Comparison of ENCODE assay signal across 24 mouse cellular contexts in genomic region chr6:58985186-58985585, GRCm38 (mm10). TPM values are rescaled to one million over a fixed set of nuclear protein-coding genes. Genes with fewer than 3 reads are reported as not detected.
DNase-seq lines count a peak whose midpoint lies in the region; ATAC-seq and TF ChIP-seq lines count a peak whose summit lies in the region.
"Had no signal": no experiment of that assay in that cellular context is flagged by ENCODE, and none has a peak within 500 bp of the region (broad histone marks: within the 10 kb centered on the region; RNA-seq: fewer than 3 reads in every experiment).

No protein-coding gene starts in this region.

- no peaks in the 10 kb centered on the region for H3K9me3 ChIP-seq in forebrain, postnatal 0 days (ENCODE audit: low read length)
- H3K9me3 ChIP-seq in forebrain, embryonic 12.5 days: no peaks in the 10 kb centered on the region
- H3K9me3 ChIP-seq in lung, embryonic 14.5 days (ENCODE audit: low read depth, low read length): no peaks in the 10 kb centered on the region
- H3K9me3 ChIP-seq: embryonic facial prominence, embryonic 10.5 days; hindbrain, embryonic 13.5 days; limb, embryonic 10.5 days; liver, embryonic 13.5 days; neural tube, embryonic 12.5 days had no signal

- H3K4me1 ChIP-seq in forebrain, postnatal 0 days (ENCODE audit: insufficient read depth): no peaks in the 10 kb centered on the region
- H3K4me1 ChIP-seq in forebrain, embryonic 12.5 days: no peaks in the 10 kb centered on the region
- peaks cover 15% of the 10 kb centered on the region for H3K4me1 ChIP-seq in kidney, adult 2 months (ENCODE audit: control insufficient read depth, insufficient read depth, low read length)
- H3K4me1 ChIP-seq in lung, embryonic 14.5 days (ENCODE audit: insufficient read depth): no peaks in the 10 kb centered on the region
- H3K4me1 ChIP-seq: embryonic facial prominence, embryonic 10.5 days; hindbrain, embryonic 13.5 days; limb, embryonic 10.5 days; liver, embryonic 13.5 days; neural tube, embryonic 12.5 days had no signal

- 0 out of 2 replicates have a peak, but pooled peaks cover 6% of the 10 kb centered on the region for H3K36me3 ChIP-seq in forebrain, postnatal 0 days (ENCODE audit: insufficient read depth)
- H3K36me3 ChIP-seq in forebrain, embryonic 12.5 days (replicated peaks): no peaks in the 10 kb centered on the region
- H3K36me3 ChIP-seq in kidney, adult 2 months (ENCODE audit: control insufficient read depth, insufficient read depth, low read length): peaks cover 5% of the 10 kb centered on the region; the same call in 1 of the 2 replicates
- H3K36me3 ChIP-seq in lung, embryonic 14.5 days (ENCODE audit: insufficient read depth): no peaks in the 10 kb centered on the region
- H3K36me3 ChIP-seq: embryonic facial prominence, embryonic 10.5 days; limb, embryonic 10.5 days; liver, embryonic 13.5 days; neural tube, embryonic 12.5 days had no signal

- H3K4me2 ChIP-seq in forebrain, postnatal 0 days (ENCODE audit: low read depth): no peak overlapping the region
- no peak overlapping the region for H3K4me2 ChIP-seq in forebrain, embryonic 12.5 days
- no peak overlapping the region for H3K4me2 ChIP-seq in lung, embryonic 14.5 days
- H3K4me2 ChIP-seq: hindbrain, embryonic 13.5 days; liver, embryonic 13.5 days; neural tube, embryonic 12.5 days had no signal

- H3K9ac ChIP-seq in forebrain, postnatal 0 days: no peak overlapping the region
- no peak overlapping the region for H3K9ac ChIP-seq in forebrain, embryonic 12.5 days
- no peak overlapping the region for H3K9ac ChIP-seq in lung, embryonic 14.5 days
- H3K9ac ChIP-seq: hindbrain, embryonic 13.5 days; liver, embryonic 13.5 days; neural tube, embryonic 12.5 days had no signal

- peak; percentile 15 for DNase-seq in forebrain, postnatal 0 days
- no peak for DNase-seq in kidney, adult 2 months
- no peak for DNase-seq in kidney, adult 18-20 months
- DNase-seq in lung, embryonic 14.5 days: no peak
- no peak for DNase-seq in lung, postnatal 25 days (ENCODE audit: low spot score)
- peak; percentile 47 for DNase-seq in brain, adult 2 months (ENCODE audit: low read depth, low spot score)
- DNase-seq in spleen, postnatal 14 days (ENCODE audit: low spot score in 2 of 2): no peak
- DNase-seq: adrenal gland, postnatal 36 days; cerebellum, adult 2 months; cerebellum, postnatal 36 days; gastrocnemius, postnatal 25 days; heart, postnatal 14 days; liver, embryonic 13.5 days; lung, postnatal 36 days; right cerebral cortex, adult 18-20 months; thymus, postnatal 14 days had no signal

- no peak overlapping the region for H3K27ac ChIP-seq in forebrain, postnatal 0 days (ENCODE audit: low read depth, low read length)
- no peak overlapping the region for H3K27ac ChIP-seq in forebrain, embryonic 12.5 days
- H3K27ac ChIP-seq in kidney, adult 2 months (ENCODE audit: insufficient read depth, low read depth, low read length): no peak overlapping the region
- H3K27ac ChIP-seq in lung, embryonic 14.5 days (ENCODE audit: low read depth): no peak overlapping the region
- H3K27ac ChIP-seq: embryonic facial prominence, embryonic 10.5 days; hindbrain, embryonic 13.5 days; left cerebral cortex, adult 2 months; limb, embryonic 10.5 days; liver, embryonic 13.5 days; neural tube, embryonic 12.5 days had no signal

- H3K27me3 ChIP-seq in forebrain, postnatal 0 days (ENCODE audit: insufficient read depth, low read length): no peaks in the 10 kb centered on the region
- H3K27me3 ChIP-seq in forebrain, embryonic 12.5 days: no peaks in the 10 kb centered on the region
- H3K27me3 ChIP-seq in kidney, adult 2 months (replicated peaks; ENCODE audit: control insufficient read depth, insufficient read depth, low read length): no peaks in the 10 kb centered on the region
- H3K27me3 ChIP-seq in lung, embryonic 14.5 days (ENCODE audit: insufficient read depth, low read length): no peaks in the 10 kb centered on the region
- H3K27me3 ChIP-seq: hindbrain, embryonic 13.5 days; liver, embryonic 13.5 days; neural tube, embryonic 12.5 days had no signal

- WGBS in forebrain, postnatal 0 days: 74% methylated on average over 8 of the region's 8 CpGs
- WGBS in forebrain, embryonic 12.5 days: 89% methylated on average over 8 of the region's 8 CpGs
- 87% methylated on average over 8 of the region's 8 CpGs for WGBS in kidney, adult 2 months
- 82% methylated on average over 8 of the region's 8 CpGs for WGBS in lung, embryonic 14.5 days

- no peak for TF ChIP-seq POLR2A in kidney, adult 2 months (IDR thresholded peaks at IDR 0.05; ENCODE audit: low read depth, low read length)

- peak; percentile 44 for TF ChIP-seq CTCF in forebrain, postnatal 0 days (IDR thresholded peaks at IDR 0.05; ENCODE audit: low read depth)
- peak; percentile 22; the same call in 1 of the 2 replicates for TF ChIP-seq CTCF in kidney, adult 2 months (conservative IDR thresholded peaks at IDR 0.05; ENCODE audit: insufficient read depth, insufficient read length, low read depth, low read length)
- peak; percentile 27 for TF ChIP-seq CTCF in lung, embryonic 14.5 days (IDR thresholded peaks at IDR 0.05; ENCODE audit: low read depth)

- no peak overlapping the region for H3K4me3 ChIP-seq in forebrain, postnatal 0 days (ENCODE audit: low read depth, low read length)
- no peak overlapping the region for H3K4me3 ChIP-seq in forebrain, embryonic 12.5 days (replicated peaks)
- no peak overlapping the region for H3K4me3 ChIP-seq in kidney, adult 2 months (ENCODE audit: insufficient read depth, low read depth, low read length)
- no peak overlapping the region for H3K4me3 ChIP-seq in lung, embryonic 14.5 days (ENCODE audit: low read depth, low read length)
- H3K4me3 ChIP-seq: embryonic facial prominence, embryonic 10.5 days; hindbrain, embryonic 13.5 days; left cerebral cortex, adult 2 months; limb, embryonic 10.5 days; liver, embryonic 13.5 days; neural tube, embryonic 12.5 days had no signal

- ATAC-seq in forebrain, postnatal 0 days: peak; percentile 67; the same call in 1 of the 2 replicates
- no peak for ATAC-seq in forebrain, embryonic 12.5 days (ENCODE audit: low FRiP score)
- ATAC-seq in lung, embryonic 14.5 days (ENCODE audit: insufficient read depth): no peak

RNA-seq across cellular contexts. Expression of gene Fam13a, which starts 39.2 kb away (rescaled TPM):
- 3.3 and 6.6 TPM in 2 replicates for total RNA-seq in forebrain, postnatal 0 days (2014; rRNA removed)
- polyA plus RNA-seq in forebrain, postnatal 0 days (2015; fragmentation: Nextera tagmentation; extraction: Ambion mirVana): 4.2 and 8.5 TPM in 2 replicates
- 3.9 and 4.9 TPM in 2 replicates for polyA plus RNA-seq in forebrain, embryonic 12.5 days (2016; fragmentation: Nextera tagmentation; extraction: Ambion mirVana)
- 21.3 and 22.5 TPM in 2 replicates for polyA plus RNA-seq in kidney, adult 2 months (2012; rRNA removed)
- polyA plus RNA-seq in lung, embryonic 14.5 days (2014; fragmentation: Nextera tagmentation; extraction: Ambion mirVana): 13.7 and 18.1 TPM in 2 replicates
- total RNA-seq: megakaryocyte-erythroid progenitor cell, adult 5-6 weeks; monocyte, adult 5-6 weeks had no signal

Comparison
In these comparisons a context has a peak if more than half of its experiments do, and no peak if none do; other contexts are left out.
1. DNase-seq: peak in forebrain, postnatal 0 days (single experiment) and brain, adult 2 months (single experiment); none in kidney, adult 2 months (single experiment), kidney, adult 18-20 months (single experiment), lung, embryonic 14.5 days (single experiment), lung, postnatal 25 days (single experiment) and spleen, postnatal 14 days (0 of 2).
2. Peak in every context shown above with its lines, with median percentiles within 50 percentile points of each other: CTCF ChIP-seq.